Mouse (Mus musculus) frontal cortex, postnatal 25 days (tissue): ENCODE results near the gene C8b.

Experiments
- DNase-seq, 2 experiments: peaks; one replicate each; pipeline ENCODE4 v3.0.0; 2022; ENCODE audit warnings: low spot score in 2 of 2

Gene C8b

DNA sequence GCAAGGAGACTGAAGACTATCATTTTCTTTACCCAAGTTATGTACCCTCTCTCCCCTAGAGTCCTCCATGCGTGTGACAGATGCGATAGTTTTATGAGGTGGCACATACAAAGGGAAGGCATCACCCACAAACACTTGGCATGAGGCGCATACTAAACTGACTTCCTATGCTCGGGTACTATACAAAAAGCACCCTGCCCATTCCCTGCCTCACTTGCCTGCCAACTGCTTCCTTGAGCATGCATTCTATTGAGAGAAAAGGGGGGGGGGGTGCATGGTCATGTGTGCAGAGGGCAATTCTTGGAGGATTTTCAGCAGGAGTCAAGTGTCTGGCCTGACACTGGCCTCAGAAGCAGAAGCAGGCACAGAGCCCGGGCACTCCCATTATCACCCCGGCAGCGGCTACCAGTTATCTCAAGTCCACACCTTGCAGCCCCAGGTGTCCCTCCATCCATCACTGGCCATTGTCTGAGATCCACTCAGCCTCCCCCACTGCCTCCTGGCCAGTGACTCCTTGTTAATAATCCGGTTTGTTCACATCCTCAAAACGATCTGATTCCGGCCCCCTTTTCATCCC is 44.7 kb downstream of the C8b start:
- DNase-seq, result no peak

GRCm38 (mm10) chr4:104813617-104814016 is 47.5 kb downstream of the C8b start:
- no peak for DNase-seq

DNA sequence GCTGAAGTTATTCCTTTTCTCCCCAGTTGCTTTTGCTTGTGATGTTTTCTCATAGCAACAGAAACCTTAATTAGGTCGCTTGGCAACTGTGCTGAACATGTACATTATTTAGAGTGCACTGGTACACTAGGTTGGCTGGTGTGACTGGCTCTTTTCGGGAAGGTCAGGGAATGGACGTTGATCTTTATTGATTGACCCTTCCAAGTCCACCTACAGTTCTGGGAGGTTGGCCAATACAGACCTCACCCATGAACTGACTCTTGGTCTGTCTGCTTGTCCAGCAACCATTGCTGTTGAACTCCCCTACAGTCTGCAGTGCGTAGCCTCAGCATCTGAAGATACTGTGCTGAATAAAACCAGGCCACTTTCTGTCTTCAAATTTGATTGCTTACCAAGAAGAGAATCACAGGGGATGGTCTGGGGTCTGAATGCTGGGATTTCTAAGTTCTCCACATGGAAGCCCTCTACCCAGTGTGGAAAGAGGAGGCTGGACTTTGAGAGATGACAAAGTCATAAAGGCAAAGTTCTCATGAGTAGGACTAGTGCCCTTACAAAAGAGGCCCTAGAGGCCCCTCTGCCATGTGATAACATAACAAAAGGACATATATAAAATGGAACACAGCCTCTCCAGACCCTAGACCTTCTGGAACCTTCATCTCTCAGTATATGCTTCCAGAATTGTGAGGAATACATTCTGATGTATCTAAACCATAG is 50.6 kb downstream of the C8b start:
- no peak for DNase-seq

DNA sequence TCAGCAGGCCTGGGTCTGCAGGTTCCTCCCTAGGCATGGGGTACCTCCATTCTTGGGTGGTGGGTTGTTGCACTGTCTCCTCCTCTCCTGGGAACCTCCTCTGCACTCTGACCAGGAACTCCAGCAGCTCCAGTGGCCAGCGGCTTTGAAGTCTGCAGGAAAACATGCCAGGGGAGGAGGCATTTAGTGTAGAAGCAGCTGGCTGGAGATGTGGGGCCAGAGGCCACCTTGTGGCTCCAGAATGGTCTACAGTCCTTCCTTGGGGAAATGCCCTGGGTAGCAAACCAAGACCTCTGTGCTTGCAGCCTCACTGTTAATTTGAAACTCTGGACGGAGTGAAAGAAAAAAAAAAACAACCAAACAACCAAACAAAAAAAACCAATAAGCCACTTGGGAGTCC is 51.4 kb downstream of the C8b start:
- no peak for DNase-seq

DNA sequence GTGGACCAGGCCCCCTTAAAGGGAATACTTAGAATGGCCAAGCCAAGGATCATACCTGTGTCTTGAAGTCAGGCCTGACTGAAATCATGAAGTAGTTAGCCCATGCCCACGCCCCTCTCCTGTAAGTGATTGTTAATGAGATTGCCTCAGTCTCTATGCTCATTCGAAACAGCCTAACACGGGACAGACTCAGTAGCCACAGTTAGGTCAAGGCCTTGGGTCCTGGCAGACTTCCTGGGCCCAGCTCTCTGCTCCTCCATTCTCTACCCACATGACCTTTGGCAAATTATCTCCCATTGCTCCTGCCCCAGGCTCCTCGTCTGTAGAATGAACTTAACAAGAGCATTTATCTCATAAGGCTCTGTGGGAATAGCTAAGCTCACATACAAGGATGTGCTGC is 52.9 kb downstream of the C8b start:
- no peak for DNase-seq

- DNase-seq, result no peak
Measured at GRCm38 (mm10) chr4:104819891-104820290, 53.8 kb downstream of the C8b start.

DNA sequence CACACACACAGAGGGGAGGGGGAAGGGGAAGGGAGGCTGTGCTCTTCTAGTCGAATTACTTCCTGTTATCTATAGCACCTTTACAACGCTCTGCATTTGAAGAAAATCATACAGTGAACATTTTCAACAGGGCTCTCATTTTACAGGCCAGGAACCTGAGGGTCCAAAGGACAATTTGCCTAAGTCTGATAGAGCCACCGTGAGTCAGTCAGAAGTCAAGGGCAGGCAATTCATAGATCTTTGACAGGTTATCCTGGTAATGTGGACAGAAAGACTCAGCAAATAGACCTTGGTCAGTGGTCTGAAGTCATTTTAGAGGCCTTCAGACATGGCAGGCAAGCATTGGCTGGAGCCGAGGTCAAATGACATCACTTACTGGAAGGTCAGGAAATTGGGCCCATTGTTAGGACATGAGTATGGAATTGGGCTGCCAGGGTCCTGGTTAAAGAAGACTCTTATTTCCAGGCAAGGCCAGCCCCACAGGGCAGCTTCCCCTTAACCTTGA is 57.5 kb downstream of the C8b start:
- DNase-seq, result no peak

DNA sequence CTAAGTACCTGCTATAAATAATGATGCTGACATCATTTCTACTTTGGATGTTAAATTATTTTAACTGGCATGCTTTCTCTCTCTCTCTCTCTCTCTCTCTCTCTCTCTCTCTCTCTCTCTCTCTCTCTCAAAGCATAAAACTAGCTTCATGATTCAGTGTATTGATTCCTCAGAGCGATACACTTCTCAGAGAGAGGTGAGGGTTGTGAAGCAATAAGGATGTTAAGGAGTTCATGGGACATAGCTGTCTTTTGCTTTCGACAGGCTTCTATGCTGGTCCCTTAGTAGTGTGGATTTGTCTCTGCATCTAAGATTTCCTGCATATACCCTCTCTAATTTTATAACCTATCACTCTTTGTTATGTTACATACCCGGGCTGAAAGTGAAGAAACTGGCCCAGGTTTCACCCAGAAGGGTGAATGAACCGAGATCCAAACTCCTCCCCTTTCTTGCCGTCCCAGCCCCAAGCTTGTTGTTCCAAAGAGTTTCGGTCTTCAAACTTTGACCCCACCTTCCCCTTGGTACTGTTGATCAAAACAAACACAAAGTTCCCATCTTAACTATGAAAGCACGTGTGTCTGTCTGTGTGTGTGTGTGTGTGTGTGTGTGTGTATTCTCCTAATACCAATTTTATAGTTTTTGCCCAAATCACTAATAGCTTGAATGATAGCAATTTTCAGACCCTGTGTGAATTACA is 58.4 kb downstream of the C8b start:
- DNase-seq, result no peak

DNA sequence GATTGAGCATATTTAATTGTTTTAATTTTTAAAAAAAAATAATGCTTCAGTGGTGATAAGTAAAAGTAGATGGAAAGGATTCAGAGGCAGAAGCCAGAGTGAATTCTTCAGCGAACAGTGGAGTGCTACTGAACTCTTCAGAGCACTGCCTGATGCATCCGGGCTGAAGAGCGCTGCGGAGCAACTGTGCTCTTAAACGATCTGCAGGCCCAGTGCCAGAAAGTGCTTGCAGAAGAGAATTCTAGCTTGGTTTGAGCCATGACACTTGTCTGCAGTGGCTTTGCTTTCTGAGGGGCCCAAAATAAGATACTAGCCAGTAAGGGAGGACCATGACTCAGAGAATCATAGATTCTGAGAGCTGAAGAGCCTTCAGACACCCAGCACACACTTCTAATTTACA is 62.8 kb downstream of the C8b start:
- DNase-seq, result no peak

- no peak for DNase-seq
Measured at GRCm38 (mm10) chr4:104835096-104835495, 69.0 kb downstream of the C8b start.

DNA sequence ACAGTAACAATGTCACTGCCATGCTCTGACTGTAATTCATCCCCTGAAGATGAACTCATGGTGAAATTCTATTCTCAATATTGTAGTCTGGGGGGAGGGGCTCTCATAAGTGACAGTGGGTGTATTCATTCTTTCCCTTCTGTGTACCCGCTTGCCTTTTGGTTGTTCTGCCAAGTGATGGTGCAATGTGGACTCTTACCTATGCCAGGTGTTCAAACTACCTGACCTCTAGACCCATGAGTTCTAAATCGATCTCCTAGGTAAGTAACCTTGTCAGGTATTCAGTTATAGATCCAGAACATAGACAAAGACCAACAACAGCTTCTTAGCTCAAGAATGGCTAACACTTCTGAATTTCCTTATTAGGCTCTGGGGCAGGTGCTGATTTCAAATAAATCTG is 72.2 kb downstream of the C8b start:
- DNase-seq, result no peak

DNA sequence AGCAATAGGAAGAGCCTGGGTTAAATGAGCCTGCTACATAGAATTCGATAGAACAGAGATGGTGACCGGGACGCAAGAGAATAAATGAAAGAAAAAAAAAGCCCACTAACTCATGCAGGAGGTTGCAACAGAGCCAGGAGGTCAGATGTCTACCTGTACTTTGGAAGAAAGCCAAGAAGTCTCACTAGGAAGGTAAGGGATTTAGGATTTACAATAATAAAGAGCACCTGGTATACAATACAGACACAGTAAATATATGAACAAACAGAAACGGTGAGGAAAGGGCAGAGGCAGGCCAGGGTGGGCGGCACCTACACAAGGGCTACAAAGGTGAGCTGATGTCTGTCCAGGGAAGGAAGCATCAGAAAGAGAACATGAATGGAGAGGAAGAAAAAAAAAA is 76.1 kb downstream of the C8b start:
- no peak for DNase-seq

DNA sequence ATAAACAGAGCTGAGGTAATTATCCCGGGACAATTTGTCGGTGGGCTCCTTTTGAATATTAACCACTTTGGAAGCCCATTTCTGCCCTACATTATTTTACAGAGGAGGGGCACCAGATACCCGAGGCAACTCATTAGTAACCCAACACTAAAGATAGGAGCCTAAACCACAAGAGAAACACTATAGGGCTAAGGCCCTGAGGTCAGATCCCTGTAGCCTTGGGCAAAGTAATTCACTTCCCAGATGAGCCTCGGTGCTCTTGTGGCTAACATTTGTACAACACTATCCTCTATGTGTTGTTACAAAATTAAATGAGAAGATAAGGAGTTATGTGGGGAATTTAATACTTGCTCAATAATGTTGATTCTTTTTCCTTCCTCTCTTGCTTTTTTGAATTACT is 77.4 kb downstream of the C8b start:
- no peak for DNase-seq
